Mouse (Mus musculus) kidney, embryonic 14.5 days (tissue): ENCODE data around the gene Ccdc151. TPM values are rescaled to one million over a fixed set of nuclear protein-coding genes. Genes with fewer than 3 reads are reported as not detected.

Experiments used
- ATAC-seq: fragments of 200-750 bp; cut with Nextera tagmentation; 2 replicates; pipeline ENCODE4 v1.8.0; 2017; ENCODE audit warnings: moderate number of reproducible peaks, mild to moderate bottlenecking, moderate TSS enrichment, moderate library complexity; ENCODE audit not compliant: low FRiP score, low TSS enrichment
- H3K27ac ChIP-seq: fragments of 300-500 bp; sonication (generic); 2 replicates; pipeline ENCODE4 v1.5.1; 2014; ENCODE audit warnings: low read depth, mild to moderate bottlenecking, low read length, moderate library complexity, mixed read lengths
- H3K27me3 ChIP-seq: fragments of 300-500 bp; sonication (generic); 2 replicates; pipeline ENCODE4 v1.6.1; 2014; ENCODE audit warnings: mild to moderate bottlenecking, low read length; ENCODE audit not compliant: control insufficient read depth, insufficient read depth
- H3K36me3 ChIP-seq: fragments of 300-500 bp; sonication (generic); 2 replicates; pipeline ENCODE4 v1.6.1; 2014; ENCODE audit warnings: low read length, mixed read lengths; ENCODE audit not compliant: control insufficient read depth, insufficient read depth
- H3K4me1 ChIP-seq: fragments of 300-500 bp; sonication (generic); 2 replicates; pipeline ENCODE4 v1.6.1; 2014; ENCODE audit warnings: low read length, mixed read lengths; ENCODE audit not compliant: control insufficient read depth, insufficient read depth
- H3K4me2 ChIP-seq: fragments of 300-500 bp; sonication (generic); replicated peaks from 2 replicates; pipeline ENCODE4 v1.6.1; 2014; ENCODE audit warnings: low read depth, mild to moderate bottlenecking, low read length
- H3K4me3 ChIP-seq: fragments of 300-500 bp; sonication (generic); 2 replicates; pipeline ENCODE4 v1.5.1; 2014; ENCODE audit warnings: mild to moderate bottlenecking, low read length
- H3K9ac ChIP-seq: fragments of 300-500 bp; sonication (generic); 2 replicates; pipeline ENCODE4 v1.6.1; 2014; ENCODE audit warnings: low read depth, mild to moderate bottlenecking, low read length, moderate library complexity
- H3K9me3 ChIP-seq: fragments of 300-500 bp; sonication (generic); 2 replicates; pipeline ENCODE4 v1.6.1; 2016; ENCODE audit warnings: low read length; ENCODE audit not compliant: control insufficient read depth
- WGBS: fragments of 180-500 bp; shearing (Covaris S2); extraction: QIAGEN DNeasy Blood & Tissue Kit; methylation state at CpG from one replicate; pipeline ENCODE4 v1.1.7; 2014; 5-methylcytosine and 5-hydroxymethylcytosine counted together
- polyA plus RNA-seq: library from polyadenylated mRNA; unstranded; fragments of >200 nt; fragmentation: Nextera tagmentation; extraction: Ambion mirVana; gene quantifications from 2 replicates; pipeline ENCODE4 v1.2.1, GENCODE M21; 2014

Gene Ccdc151
- polyA plus RNA-seq, 1 experiment from 2014 or later: 2.3 TPM

DNA sequence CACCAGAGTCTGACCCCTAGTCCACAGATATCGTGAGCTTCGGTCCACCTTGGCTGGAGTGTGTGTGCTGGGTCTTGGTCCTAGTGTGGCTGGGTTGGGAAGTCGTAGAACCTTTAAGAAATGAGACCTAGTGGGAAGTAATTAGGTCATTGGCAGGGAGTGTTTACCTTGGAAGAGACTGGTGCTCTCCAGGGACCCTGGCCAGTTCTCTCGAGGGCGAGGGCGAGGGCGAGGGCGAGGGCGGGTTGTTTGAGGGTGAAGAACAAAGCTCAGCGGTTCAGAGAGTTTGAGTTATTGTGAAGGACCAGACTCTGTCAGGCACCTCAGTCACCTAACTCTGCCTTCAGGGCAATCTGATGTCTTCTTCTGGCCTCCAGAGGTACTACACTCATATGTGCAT, 35.4 kb upstream of the Ccdc151 start:
- no peak overlapping the region for H3K4me2 ChIP-seq
- no peaks in the 10 kb centered on the region for H3K36me3 ChIP-seq
- H3K27ac ChIP-seq: no peak overlapping the region
- no peak for ATAC-seq
- no peak overlapping the region for H3K4me3 ChIP-seq
- no peaks in the 10 kb centered on the region for H3K9me3 ChIP-seq
- no peaks in the 10 kb centered on the region for H3K27me3 ChIP-seq
- H3K9ac ChIP-seq: no peak overlapping the region
- WGBS: 66% methylated on average over 10 of the region's 10 CpGs
- H3K4me1 ChIP-seq: no peaks in the 10 kb centered on the region

DNA sequence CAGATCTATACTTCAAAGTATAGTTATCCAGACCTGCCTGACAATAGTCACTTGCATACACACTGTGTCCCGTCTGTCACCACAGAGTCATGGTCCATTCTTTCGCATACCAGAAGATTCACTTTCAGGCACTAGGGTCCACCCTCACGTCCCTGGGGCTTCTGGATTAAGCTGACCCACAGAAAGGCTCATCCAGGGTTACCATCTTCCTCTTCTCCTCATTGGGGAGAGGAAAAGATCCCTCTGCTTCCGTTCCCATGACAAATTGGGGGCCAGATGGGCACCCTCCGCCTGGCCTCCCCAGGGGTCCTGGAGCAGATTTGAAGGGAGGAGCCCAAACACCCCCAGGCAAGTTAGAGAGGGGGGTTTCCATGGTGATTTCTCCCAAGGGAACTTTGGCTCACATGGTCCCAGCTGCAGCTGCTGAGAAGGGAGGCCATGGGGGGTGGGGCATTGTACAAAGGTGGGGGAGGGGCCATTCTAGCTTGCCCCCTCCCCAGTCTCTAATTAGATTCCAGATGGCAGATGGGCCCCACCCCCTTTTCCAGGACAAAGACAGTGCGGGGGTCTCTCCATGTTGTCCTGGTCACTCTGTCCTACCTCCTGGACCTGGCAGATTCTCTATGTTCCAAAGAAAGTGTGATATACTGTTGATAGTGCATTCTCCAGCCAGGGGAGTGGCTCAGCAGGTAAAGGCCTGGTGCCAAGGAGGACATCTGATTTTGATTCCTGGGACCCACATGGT, 33.0 kb upstream of the Ccdc151 start:
- Histone ChIP-seq H3K9me3 (no peaks in the 10 kb centered on the region), H3K27me3 (no peaks in the 10 kb centered on the region), H3K4me1 (no peaks in the 10 kb centered on the region), H3K27ac (no peak overlapping the region), H3K4me3 (no peak overlapping the region), H3K4me2 (no peak overlapping the region), H3K36me3 (no peaks in the 10 kb centered on the region), H3K9ac (no peak overlapping the region)
- WGBS: 59% methylated on average over 6 of the region's 6 CpGs
- ATAC-seq: no peak

DNA sequence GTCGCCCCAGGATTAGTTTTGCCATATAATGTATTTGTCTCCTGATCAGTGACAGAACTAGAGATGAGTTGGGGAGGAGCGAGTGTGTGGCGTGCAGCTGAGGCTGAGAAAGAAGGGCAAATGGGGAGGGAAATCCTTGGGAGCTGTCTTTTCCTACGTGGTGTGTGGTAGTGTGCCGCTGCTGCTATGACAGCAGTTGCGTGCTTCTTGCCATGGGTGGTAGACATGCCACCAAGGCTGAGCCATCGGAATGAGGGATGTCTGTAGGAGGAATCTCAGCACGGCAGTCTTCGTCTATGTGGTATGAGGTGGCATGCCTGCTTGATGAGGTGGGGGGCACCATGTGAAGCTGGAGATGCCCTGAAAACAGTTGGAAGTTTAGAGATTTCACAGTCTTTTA, 28.0 kb upstream of the Ccdc151 start:
- Histone ChIP-seq H3K27ac (no peak overlapping the region), H3K4me3 (no peak overlapping the region), H3K36me3 (no peaks in the 10 kb centered on the region), H3K4me1 (no peaks in the 10 kb centered on the region), H3K9me3 (no peaks in the 10 kb centered on the region), H3K4me2 (no peak overlapping the region), H3K27me3 (no peaks in the 10 kb centered on the region), H3K9ac (no peak overlapping the region)
- 93% methylated on average over 9 of the region's 9 CpGs for WGBS
- no peak for ATAC-seq

DNA sequence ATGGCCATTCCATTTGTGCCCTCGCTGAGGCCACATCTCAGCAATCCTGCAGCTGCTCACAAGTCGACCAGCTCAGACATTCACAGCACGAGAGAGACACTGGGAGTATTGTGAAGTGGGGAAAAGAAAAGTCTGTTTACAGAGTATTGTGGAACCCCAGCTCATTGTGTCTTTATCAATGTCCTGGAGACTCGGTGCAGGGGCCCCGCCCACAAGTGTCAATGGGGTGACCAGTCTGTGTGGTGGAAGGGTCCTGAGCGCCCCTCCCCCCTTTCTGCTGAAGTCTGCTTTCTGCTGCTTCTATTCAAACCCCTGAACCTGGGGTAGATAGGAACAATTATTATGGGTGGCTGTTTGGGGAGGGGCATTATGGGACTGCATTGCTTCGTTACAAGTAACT, 26.0 kb upstream of the Ccdc151 start:
- no peak overlapping the region for H3K4me3 ChIP-seq
- H3K4me1 ChIP-seq: no peaks in the 10 kb centered on the region
- WGBS: 63% methylated on average over 7 of the region's 7 CpGs
- H3K9ac ChIP-seq: no peak overlapping the region
- no peaks in the 10 kb centered on the region for H3K9me3 ChIP-seq
- no peak overlapping the region for H3K27ac ChIP-seq
- H3K27me3 ChIP-seq: no peaks in the 10 kb centered on the region
- H3K4me2 ChIP-seq: no peak overlapping the region
- no peaks in the 10 kb centered on the region for H3K36me3 ChIP-seq
- no peak for ATAC-seq

DNA sequence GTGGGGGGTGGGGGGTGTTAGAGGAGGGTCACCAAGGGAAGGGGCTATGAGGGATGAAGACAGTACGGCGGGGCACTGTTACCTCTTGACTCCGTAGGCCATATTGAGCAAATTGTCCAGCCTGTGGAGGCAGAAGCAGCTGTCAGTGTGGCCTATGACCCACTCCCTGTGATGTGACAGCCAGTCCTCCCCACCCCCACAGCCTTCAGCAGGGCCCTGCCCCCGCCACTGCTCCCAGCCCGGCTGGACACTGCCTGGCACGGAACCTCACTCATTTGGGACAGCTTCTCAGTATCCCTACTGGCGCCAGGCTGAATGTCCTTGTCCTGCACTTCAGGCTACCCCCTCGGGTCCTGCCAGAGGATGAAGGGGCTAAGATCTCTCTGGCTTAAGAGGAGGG, 22.2 kb upstream of the Ccdc151 start:
- WGBS: 53% methylated on average over 8 of the region's 8 CpGs
- ATAC-seq: no peak

DNA sequence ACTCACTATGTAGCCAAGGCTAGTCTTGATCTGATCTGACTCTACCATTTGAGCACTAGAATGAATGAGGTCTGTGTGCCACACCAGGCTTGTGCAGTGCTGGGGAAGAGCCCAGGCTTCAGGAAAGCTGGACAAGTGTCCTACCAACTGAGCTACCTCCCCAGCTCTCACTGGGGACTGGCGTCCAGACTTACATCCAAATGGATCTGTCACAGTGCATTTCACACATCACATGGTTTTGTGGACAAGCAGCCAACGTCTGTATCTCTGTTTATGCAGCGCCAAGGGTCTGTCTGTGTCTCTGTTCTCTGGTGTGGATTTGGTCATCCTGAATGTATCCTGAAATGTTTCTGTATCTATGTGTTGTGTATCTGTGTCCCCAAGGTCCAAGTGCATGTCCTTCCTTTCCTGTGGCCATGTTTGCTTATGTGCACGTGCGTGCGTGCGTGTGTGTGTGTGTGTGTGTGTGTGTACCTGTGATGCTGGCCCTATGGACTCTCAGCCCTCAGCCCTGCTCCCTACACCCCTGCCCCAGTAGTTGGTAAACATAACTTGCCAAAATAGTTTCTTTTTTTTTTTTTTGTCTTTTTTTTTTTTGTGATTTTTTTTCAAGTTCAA, 14.9 kb upstream of the Ccdc151 start:
- no peaks in the 10 kb centered on the region for H3K27me3 ChIP-seq
- ATAC-seq: no peak
- no peak overlapping the region for H3K9ac ChIP-seq
- WGBS: 73% methylated on average over 7 of the region's 7 CpGs
- H3K9me3 ChIP-seq: no peaks in the 10 kb centered on the region
- H3K4me1 ChIP-seq: no peaks in the 10 kb centered on the region
- H3K4me2 ChIP-seq: no peak overlapping the region
- H3K36me3 ChIP-seq: peaks cover 23% of the 10 kb centered on the region
- no peak overlapping the region for H3K4me3 ChIP-seq
- no peak overlapping the region for H3K27ac ChIP-seq

More for the DNA sequence above, 22.2 kb upstream of the Ccdc151 start:
- Histone ChIP-seq H3K4me3 (no peak overlapping the region), H3K27me3 (no peaks in the 10 kb centered on the region), H3K9ac (no peak overlapping the region), H3K4me2 (no peak overlapping the region), H3K9me3 (no peaks in the 10 kb centered on the region), H3K4me1 (no peaks in the 10 kb centered on the region), H3K36me3 (no peaks in the 10 kb centered on the region), H3K27ac (no peak overlapping the region)

DNA sequence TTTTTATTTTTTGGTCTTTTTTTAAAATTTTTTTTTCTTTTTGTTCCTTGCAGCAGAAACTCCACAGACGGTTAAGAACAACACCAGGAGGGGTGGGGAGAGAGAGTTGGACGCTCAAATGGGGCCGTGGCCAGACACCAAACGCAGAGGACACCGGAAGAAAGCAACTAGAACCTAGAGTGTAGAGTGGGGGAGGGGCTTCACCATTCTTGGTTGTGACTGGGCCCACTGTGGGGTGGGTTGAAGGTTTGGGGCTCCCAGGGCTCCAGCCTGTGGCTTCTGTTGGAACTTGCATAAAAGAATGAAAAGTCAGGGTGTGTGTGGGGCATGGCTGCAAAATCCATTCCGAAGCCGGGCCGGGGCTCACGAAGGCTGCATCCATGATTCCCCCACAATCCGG, 13.8 kb upstream of the Ccdc151 start:
- 57% methylated on average over 10 of the region's 10 CpGs for WGBS
- no peak overlapping the region for H3K9ac ChIP-seq
- no peak for ATAC-seq
- H3K27me3 ChIP-seq: no peaks in the 10 kb centered on the region
- H3K4me2 ChIP-seq: no peak overlapping the region
- no peak overlapping the region for H3K27ac ChIP-seq
- H3K36me3 ChIP-seq: peaks cover 34% of the 10 kb centered on the region
- H3K4me1 ChIP-seq: no peaks in the 10 kb centered on the region
- no peak overlapping the region for H3K4me3 ChIP-seq
- H3K9me3 ChIP-seq: no peaks in the 10 kb centered on the region

DNA sequence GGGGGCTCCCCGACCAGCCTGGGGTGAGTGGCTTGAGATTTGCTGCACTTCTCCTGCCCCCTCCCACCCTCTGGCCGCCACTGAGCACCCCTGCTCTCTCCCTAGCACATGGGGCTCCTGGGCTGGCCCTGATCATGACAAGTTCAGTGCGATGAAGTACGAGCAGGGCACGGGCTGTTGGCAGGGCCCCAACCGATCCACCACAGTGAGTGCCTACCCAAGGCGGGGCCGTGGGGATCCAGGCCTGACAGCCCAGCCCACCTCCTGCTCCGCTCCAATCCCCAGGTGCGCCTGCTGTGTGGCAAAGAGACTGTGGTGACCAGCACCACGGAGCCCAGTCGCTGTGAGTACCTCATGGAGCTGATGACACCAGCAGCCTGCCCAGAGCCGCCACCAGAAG, 10.3 kb upstream of the Ccdc151 start:
- no peaks in the 10 kb centered on the region for H3K27me3 ChIP-seq
- WGBS: 99% methylated on average over 13 of the region's 13 CpGs
- H3K36me3 ChIP-seq: peaks cover 69% of the 10 kb centered on the region

DNA sequence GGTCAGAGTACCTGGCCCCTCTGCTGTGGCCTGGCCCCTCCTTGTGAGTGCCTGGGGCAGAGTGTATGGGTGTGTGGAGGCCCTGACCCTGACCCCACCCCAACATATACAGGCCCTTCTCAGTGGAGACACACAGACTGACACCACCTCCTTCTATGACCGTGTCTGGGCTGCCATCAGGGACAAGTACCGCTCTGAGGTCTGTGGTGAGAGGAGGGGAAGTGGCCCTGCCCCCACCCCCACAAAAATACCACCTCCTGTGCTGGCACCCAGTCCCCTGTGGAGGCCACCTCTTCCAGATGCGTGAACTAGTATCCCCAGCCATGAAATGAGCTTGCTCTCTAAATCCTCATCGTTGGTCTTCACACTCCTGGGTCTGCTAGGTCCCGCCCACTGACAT, 8.6 kb upstream of the Ccdc151 start:
- Histone ChIP-seq H3K36me3 (peaks cover 85% of the 10 kb centered on the region), H3K27ac (no peak overlapping the region), H3K4me3 (no peak overlapping the region), H3K4me2 (no peak overlapping the region), H3K27me3 (no peaks in the 10 kb centered on the region), H3K4me1 (no peaks in the 10 kb centered on the region), H3K9me3 (no peaks in the 10 kb centered on the region), H3K9ac (no peak overlapping the region)
- ATAC-seq: no peak
- WGBS: 86% methylated on average over 5 of the region's 5 CpGs

More for the DNA sequence above, 10.3 kb upstream of the Ccdc151 start:
- Histone ChIP-seq H3K27ac (no peak overlapping the region), H3K4me3 (no peak overlapping the region), H3K4me1 (no peaks in the 10 kb centered on the region), H3K9me3 (no peaks in the 10 kb centered on the region), H3K9ac (no peak overlapping the region), H3K4me2 (no peak overlapping the region)
- no peak for ATAC-seq
